Mouse (Mus musculus) liver, embryonic 11.5 days (tissue): ENCODE results near the gene Nip7. TPM values are rescaled to one million over a fixed set of nuclear protein-coding genes. Genes with fewer than 3 reads are reported as not detected.
"Not testable (repeated sequence)": the region's sequence is repeated elsewhere in the genome, so short reads cannot be mapped to it uniquely, and the experiment has no call there.

ENCODE experiments used
- ATAC-seq: fragments of 200-750 bp; cut with Nextera tagmentation; replicated peaks from 2 replicates; pipeline ENCODE4 v1.8.0; 2017; ENCODE audit warnings: moderate number of reproducible peaks, mild to moderate bottlenecking, moderate TSS enrichment, moderate library complexity; ENCODE audit not compliant: low FRiP score
- DNase-seq: peaks from one replicate; pipeline ENCODE4 v3.0.0-alpha.2; 2017; ENCODE audit warnings: low spot score
- H3K27ac ChIP-seq: fragments of 300-500 bp; sonication (generic); 2 replicates; pipeline ENCODE4 v1.5.1; 2014; ENCODE audit warnings: mild to moderate bottlenecking, low read depth, low read length, control low read depth
- H3K27me3 ChIP-seq: fragments of 300-500 bp; sonication (generic); replicated peaks from 2 replicates; pipeline ENCODE4 v1.6.1; 2014; ENCODE audit warnings: low read length, mixed read lengths; ENCODE audit not compliant: control insufficient read depth, insufficient read depth
- H3K36me3 ChIP-seq: fragments of 300-500 bp; sonication (generic); 2 replicates; pipeline ENCODE4 v1.6.1; 2014; ENCODE audit warnings: mild to moderate bottlenecking, low read length, moderate library complexity, mixed read lengths; ENCODE audit not compliant: control insufficient read depth, insufficient read depth
- H3K4me1 ChIP-seq: fragments of 300-500 bp; sonication (generic); replicated peaks from 2 replicates; pipeline ENCODE4 v1.6.1; 2014; ENCODE audit warnings: low read length, mixed read lengths; ENCODE audit not compliant: control insufficient read depth, insufficient read depth
- H3K4me2 ChIP-seq: fragments of 300-500 bp; sonication (generic); 2 replicates; pipeline ENCODE4 v1.6.1; 2014; ENCODE audit warnings: mild to moderate bottlenecking, control low read depth, moderate library complexity
- H3K4me3 ChIP-seq: fragments of 300-500 bp; sonication (generic); 2 replicates; pipeline ENCODE4 v1.5.1; 2014; ENCODE audit warnings: low read depth, low read length, control low read depth
- H3K9ac ChIP-seq: fragments of 300-500 bp; sonication (generic); 2 replicates; pipeline ENCODE4 v1.6.1; 2014; ENCODE audit warnings: low read depth, low read length, control low read depth
- H3K9me3 ChIP-seq: fragments of 300-500 bp; sonication (generic); 2 replicates; pipeline ENCODE4 v1.6.1; 2016; ENCODE audit warnings: low read length, inconsistent platforms, mixed read lengths; ENCODE audit not compliant: control insufficient read depth
- WGBS: fragments of 180-500 bp; shearing (Covaris S2); extraction: QIAGEN DNeasy Blood & Tissue Kit; methylation state at CpG from one replicate; pipeline ENCODE4 v1.1.7; 2014; 5-methylcytosine and 5-hydroxymethylcytosine counted together
- polyA plus RNA-seq: library from polyadenylated mRNA; unstranded; fragments of >200 nt; fragmentation: Nextera tagmentation; extraction: Ambion mirVana; gene quantifications from 2 replicates; pipeline ENCODE4 v1.2.1, GENCODE M21; 2014

Nip7 gene
- polyA plus RNA-seq, 1 experiment from 2014 or later, result 132 TPM

DNA sequence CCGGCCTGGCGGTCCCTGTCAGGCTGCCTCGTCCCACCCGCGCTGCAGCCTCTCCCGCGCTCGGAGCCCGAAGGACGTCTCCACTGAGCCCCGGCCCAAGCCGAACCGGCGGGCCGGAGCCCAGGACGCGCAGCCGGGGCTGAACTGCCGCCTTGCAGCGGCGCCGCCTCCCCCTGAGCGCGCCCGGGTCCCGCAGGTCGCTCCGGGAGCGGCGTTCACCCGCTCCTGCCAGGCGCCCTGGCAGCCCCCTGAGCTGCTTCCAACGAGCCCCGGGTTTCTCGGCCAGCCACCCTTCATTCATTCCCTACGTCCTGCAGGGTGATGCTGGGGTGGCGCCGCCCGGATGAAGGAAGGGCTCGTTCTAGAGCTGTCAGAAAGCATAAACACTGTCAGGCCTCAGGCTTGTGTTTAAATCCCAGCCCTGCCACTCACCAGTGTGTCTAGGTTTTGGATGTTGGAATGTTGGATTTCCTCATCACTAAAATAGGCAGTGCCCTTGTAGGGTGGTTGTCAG, 25.0 kb upstream of the Nip7 start:
- Histone ChIP-seq H3K36me3 (0 out of 2 replicates have a peak, but pooled peaks cover under 1% of the 10 kb centered on the region), H3K9ac (peak overlapping the region; percentile 92), H3K27me3 (no peaks in the 10 kb centered on the region), H3K4me2 (peak overlapping the region; percentile 78), H3K4me1 (peaks cover 27% of the 10 kb centered on the region), H3K9me3 (no peaks in the 10 kb centered on the region), H3K4me3 (peak overlapping the region; percentile 89), H3K27ac (peak overlapping the region; percentile 75)
- ATAC-seq (no peak), DNase-seq (no peak)
- 0% methylated on average over 40 of the region's 40 CpGs for WGBS

DNA sequence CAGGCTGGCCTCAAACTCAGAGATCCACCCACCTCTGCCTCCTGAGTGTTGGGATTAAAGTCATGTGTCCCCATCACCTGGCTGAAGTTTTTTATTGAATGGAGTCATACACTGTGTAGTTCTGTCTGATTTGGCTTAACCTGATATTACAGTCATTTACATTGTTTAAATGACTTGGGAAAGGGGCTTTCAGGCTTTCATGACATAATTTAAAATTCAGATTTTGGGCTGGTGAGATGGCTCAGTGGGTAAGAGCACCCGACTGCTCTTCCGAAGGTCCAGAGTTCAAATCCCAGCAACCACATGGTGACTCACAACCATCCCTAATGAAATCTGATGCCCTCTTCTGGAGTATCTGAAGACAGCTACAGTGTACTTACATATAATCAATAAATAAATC, 23.1 kb upstream of the Nip7 start:
- not testable (repeated sequence) for H3K9ac ChIP-seq, H3K27ac ChIP-seq, H3K4me3 ChIP-seq, DNase-seq, H3K27me3 ChIP-seq, H3K9me3 ChIP-seq, H3K36me3 ChIP-seq, H3K4me2 ChIP-seq, ATAC-seq
- 88% methylated on average over 2 of the region's 2 CpGs for WGBS
- H3K4me1 ChIP-seq, result peaks cover 21% of the 10 kb centered on the region

DNA sequence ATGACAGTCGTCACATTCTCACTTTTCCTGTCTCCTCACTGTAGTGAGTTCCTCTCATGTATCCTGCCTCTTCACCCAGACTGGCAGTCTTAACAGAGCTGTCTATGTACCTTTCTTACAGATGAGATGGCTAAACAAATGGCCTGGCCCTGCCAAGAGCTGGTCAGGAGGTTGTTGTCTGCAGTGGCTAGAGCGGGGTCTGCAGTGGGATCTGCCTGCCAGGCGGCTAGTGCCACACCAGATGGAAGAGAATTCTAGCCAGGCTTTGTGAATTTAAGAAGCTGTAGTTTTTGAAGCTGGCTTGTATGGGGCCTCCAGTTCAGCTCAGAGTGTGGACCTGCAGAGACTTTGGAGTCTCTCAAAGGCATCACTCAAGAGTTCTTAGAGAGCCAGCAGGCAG, 21.0 kb upstream of the Nip7 start:
- H3K9ac ChIP-seq, result no peak overlapping the region
- no peak for DNase-seq
- H3K4me1 ChIP-seq, result peaks cover 11% of the 10 kb centered on the region
- ATAC-seq, result no peak
- 86% methylated on average over 3 of the region's 3 CpGs for WGBS
- no peak overlapping the region for H3K4me2 ChIP-seq
- H3K4me3 ChIP-seq, result no peak overlapping the region
- peaks cover 14% of the 10 kb centered on the region; the same call in 1 of the 2 replicates for H3K36me3 ChIP-seq
- no peaks in the 10 kb centered on the region for H3K9me3 ChIP-seq
- H3K27me3 ChIP-seq, result no peaks in the 10 kb centered on the region
- H3K27ac ChIP-seq, result no peak overlapping the region

DNA sequence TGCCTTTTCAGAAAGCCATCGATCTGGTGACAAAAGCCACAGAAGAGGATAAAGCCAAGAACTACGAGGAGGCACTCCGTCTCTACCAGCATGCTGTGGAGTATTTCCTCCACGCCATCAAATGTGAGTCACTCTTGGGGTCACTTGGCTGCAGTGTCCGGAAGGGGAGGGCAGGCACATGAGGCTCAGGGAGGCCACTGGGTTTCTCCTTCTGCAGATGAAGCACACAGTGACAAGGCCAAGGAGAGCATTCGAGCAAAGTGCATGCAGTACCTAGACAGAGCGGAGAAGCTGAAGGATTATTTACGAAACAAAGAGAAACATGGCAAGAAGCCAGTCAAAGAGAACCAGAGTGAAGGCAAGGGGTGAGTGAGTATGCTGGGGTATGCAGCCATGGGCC, 20.1 kb upstream of the Nip7 start:
- Histone ChIP-seq H3K9ac (no peak overlapping the region), H3K36me3 (peaks cover 22% of the 10 kb centered on the region; the same call in 1 of the 2 replicates), H3K27me3 (no peaks in the 10 kb centered on the region), H3K4me2 (no peak overlapping the region), H3K27ac (no peak overlapping the region), H3K9me3 (no peaks in the 10 kb centered on the region), H3K4me1 (peaks cover 11% of the 10 kb centered on the region), H3K4me3 (no peak overlapping the region)
- DNase-seq (no peak), ATAC-seq (no peak)
- WGBS, result 89% methylated on average over 8 of the region's 8 CpGs

DNA sequence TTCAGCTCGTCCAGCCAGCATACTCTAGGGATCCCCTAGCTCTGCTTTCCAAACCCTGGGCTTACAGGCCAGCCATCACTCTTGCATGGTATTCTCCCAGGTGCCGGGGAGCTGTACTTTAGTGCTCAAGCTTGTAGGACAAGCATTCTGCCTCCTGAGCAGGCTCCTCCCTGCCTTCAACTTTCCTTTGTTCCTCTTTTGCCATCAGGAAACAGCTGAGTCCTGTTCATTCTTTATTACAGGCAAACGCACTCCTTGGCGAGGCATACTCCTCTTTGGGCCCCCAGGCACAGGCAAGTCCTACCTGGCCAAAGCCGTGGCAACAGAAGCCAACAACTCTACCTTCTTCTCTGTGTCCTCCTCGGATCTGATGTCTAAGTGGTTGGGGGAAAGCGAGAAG, 16.0 kb upstream of the Nip7 start:
- peaks cover 51% of the 10 kb centered on the region for H3K36me3 ChIP-seq
- no peak overlapping the region for H3K4me2 ChIP-seq
- H3K27ac ChIP-seq, result no peak overlapping the region
- no peaks in the 10 kb centered on the region for H3K4me1 ChIP-seq
- H3K4me3 ChIP-seq, result no peak overlapping the region
- 71% methylated on average over 7 of the region's 7 CpGs for WGBS
- H3K9ac ChIP-seq, result no peak overlapping the region
- H3K27me3 ChIP-seq, result no peaks in the 10 kb centered on the region
- ATAC-seq, result no peak
- no peaks in the 10 kb centered on the region for H3K9me3 ChIP-seq
- no peak for DNase-seq

DNA sequence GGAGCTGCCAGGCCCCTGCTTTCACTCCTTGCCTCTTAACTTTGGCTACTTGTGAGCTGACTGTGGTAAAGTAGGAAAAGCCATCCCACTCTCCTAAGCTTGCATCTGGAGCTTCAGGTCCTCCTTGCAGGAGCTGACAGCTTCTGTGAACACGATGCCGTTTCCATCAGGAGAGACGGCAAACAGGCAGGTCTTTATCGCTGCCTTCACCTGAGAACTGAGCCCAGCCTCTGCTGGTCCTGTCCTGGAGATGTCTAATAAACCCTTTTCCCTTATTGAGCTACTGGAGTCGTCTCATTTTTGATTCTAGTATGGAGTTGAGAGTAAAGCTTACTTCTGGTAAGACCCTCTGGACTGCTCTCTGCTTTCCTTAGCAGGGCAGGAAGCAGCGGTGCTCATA, 11.2 kb upstream of the Nip7 start:
- no peak for ATAC-seq
- no peak for DNase-seq
- H3K27me3 ChIP-seq, result no peaks in the 10 kb centered on the region
- H3K9me3 ChIP-seq, result no peaks in the 10 kb centered on the region
- peaks cover 62% of the 10 kb centered on the region for H3K36me3 ChIP-seq
- peaks cover 6% of the 10 kb centered on the region; the same call in 1 of the 2 replicates for H3K4me1 ChIP-seq
- H3K4me2 ChIP-seq, result no peak overlapping the region
- no peak overlapping the region for H3K9ac ChIP-seq
- WGBS, result 92% methylated on average over 6 of the region's 6 CpGs
- H3K27ac ChIP-seq, result no peak overlapping the region
- H3K4me3 ChIP-seq, result no peak overlapping the region

DNA sequence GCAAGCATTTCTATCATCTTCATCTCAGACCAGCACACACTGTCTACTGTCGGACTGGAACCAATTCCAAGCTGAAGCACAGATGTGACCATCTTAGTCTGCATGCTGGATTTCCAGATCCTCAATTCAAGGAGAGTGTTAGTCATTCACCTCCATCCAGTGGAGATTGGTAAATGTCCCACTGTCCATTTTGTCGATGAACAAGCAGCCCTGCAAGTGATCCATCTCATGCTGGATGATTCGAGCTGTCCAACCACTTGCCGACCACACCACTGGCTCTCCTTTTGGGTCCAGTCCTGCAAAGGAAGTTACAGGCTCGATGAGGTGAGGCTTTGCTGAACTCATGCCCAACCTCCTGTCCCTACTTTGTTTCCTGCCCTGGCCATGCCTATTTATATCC, 9.7 kb upstream of the Nip7 start:
- H3K9me3 ChIP-seq, result no peaks in the 10 kb centered on the region
- no peak overlapping the region for H3K27ac ChIP-seq
- no peak overlapping the region for H3K9ac ChIP-seq
- no peak for ATAC-seq
- peaks cover 9% of the 10 kb centered on the region; the same call in 1 of the 2 replicates for H3K4me1 ChIP-seq
- no peaks in the 10 kb centered on the region for H3K27me3 ChIP-seq
- H3K4me3 ChIP-seq, result peak overlapping the region; percentile 70; the same call in 1 of the 2 replicates
- WGBS, result 74% methylated on average over 5 of the region's 5 CpGs
- peak overlapping the region; percentile 92; the same call in 1 of the 2 replicates for H3K4me2 ChIP-seq
- peaks cover 61% of the 10 kb centered on the region for H3K36me3 ChIP-seq
- DNase-seq, result no peak

DNA sequence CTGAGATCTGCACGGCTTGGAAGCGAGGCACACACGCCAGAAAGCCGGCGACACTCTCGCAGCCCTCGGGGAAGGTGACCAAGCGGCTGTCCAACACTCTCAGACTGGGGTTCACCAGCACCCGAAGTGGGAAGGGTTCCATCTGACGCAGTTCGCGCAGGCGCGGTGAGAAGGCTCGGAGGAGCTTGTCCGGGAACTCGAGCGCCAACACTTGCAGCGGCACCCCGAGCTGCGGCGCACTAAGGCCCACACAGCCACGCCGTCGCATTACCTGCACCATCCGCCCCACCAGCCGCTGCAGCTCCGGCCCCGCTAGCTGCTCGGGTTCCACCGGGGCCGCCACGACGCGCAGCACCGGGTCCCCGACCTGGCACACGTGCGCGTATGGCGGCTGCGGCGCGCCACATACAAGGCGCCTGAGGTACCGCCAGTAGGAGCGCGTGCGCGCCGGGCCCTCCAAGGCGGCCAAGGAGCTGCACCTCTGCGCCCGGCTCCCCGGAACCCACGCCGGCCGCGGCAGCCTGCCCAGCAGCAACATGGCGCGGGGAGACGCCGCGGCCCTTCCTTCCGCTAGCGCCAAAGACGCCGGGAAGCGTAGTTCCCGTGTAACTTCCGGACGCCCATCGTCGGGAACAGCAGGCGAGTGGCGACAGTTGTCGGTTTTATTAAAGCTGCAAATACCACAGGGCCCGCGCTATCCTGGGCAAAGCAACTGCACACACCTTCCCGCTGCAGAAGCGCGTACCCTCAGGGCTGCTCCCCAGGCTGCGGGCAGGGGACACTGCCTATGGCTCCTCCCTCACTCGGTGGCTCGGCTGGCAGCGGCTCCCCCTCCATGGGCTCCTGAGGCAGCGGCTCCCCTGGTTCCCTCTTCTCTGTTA, 8.4 kb upstream of the Nip7 start, which contains the start of gene Pdf:
Gene Pdf (minus strand): TSS at position 554 of the 881 bp plus-strand sequence.
- peaks cover 60% of the 10 kb centered on the region for H3K36me3 ChIP-seq
- peak within 1 kb of the TSS; percentile 94 for H3K27ac ChIP-seq
- ATAC-seq (peak; percentile 85), DNase-seq (peak; percentile 82)
- H3K4me2 ChIP-seq, result peak within 1 kb of the TSS; percentile 92
- H3K9ac ChIP-seq, result peak within 1 kb of the TSS; percentile 85
- no peaks in the 10 kb centered on the region for H3K9me3 ChIP-seq
- H3K4me1 ChIP-seq, result peaks cover 9% of the 10 kb centered on the region; the same call in 1 of the 2 replicates
- H3K4me3 ChIP-seq, result peak within 1 kb of the TSS; percentile 70
- WGBS, result under 1% methylated on average over 85 of the region's 87 CpGs
- no peaks in the 10 kb centered on the region for H3K27me3 ChIP-seq
